Mouse (Mus musculus) lung, adult 2 months (tissue): ENCODE measurements around the gene Fzd2. TPM values are rescaled to one million over a fixed set of nuclear protein-coding genes. Genes with fewer than 3 reads are reported as not detected.
"Not testable (repeated sequence)": the region's sequence is repeated elsewhere in the genome, so short reads cannot be mapped to it uniquely, and the experiment has no call there.

Source experiments
- DNase-seq: peaks from one replicate; pipeline ENCODE4 v3.0.0; 2022
- H3K4me1 ChIP-seq: fragments of 200-500 bp; 2 replicates; pipeline ENCODE4 v1.6.1; 2011; ENCODE audit warnings: low read length; ENCODE audit not compliant: control insufficient read depth, insufficient read depth
- H3K4me3 ChIP-seq: fragments of 200-500 bp; replicated peaks from 2 replicates; pipeline ENCODE3; 2011; ENCODE audit warnings: low read depth, mild to moderate bottlenecking, control low read depth, low read length; ENCODE audit errors: extremely low read depth
- CTCF ChIP-seq: fragments of 200-500 bp; IDR thresholded peaks from 2 replicates; pipeline ENCODE4 v1.5.1; 2011; ENCODE audit warnings: mild to moderate bottlenecking, low read length, control low read depth; ENCODE audit not compliant: insufficient read depth
- POLR2A ChIP-seq: fragments of 200-500 bp; IDR thresholded peaks from 2 replicates; pipeline ENCODE4 v1.6.1; 2011; ENCODE audit warnings: low read depth, mild to moderate bottlenecking, control low read depth, low read length, borderline replicate concordance; ENCODE audit errors: extremely low read depth
- WGBS: fragments of 180-500 bp; shearing (Covaris S2); methylation state at CpG from one replicate; pipeline ENCODE4 v1.1.7; 2018; 5-methylcytosine and 5-hydroxymethylcytosine counted together
- polyA plus RNA-seq: library from polyadenylated mRNA; depleted of rRNA; stranded (reverse); fragments of >200 nt; gene quantifications from 2 replicates; pipeline ENCODE4 v1.2.3, GENCODE M21; 2012

Fzd2 gene
- polyA plus RNA-seq, 1 experiment: 45.5 TPM

GRCm38 (mm10) chr11:102603496-102603850 lies 723 bp upstream of the Fzd2 start:
- DNase-seq: peak; percentile 52
- H3K4me3 ChIP-seq: peak overlapping the region; percentile 54
- 0 out of 2 replicates have a peak, but pooled peaks cover 4% of the 10 kb centered on the region for H3K4me1 ChIP-seq
- TF ChIP-seq CTCF (no peak), POLR2A (no peak)
- 1% methylated on average over 10 of the region's 10 CpGs for WGBS

DNA sequence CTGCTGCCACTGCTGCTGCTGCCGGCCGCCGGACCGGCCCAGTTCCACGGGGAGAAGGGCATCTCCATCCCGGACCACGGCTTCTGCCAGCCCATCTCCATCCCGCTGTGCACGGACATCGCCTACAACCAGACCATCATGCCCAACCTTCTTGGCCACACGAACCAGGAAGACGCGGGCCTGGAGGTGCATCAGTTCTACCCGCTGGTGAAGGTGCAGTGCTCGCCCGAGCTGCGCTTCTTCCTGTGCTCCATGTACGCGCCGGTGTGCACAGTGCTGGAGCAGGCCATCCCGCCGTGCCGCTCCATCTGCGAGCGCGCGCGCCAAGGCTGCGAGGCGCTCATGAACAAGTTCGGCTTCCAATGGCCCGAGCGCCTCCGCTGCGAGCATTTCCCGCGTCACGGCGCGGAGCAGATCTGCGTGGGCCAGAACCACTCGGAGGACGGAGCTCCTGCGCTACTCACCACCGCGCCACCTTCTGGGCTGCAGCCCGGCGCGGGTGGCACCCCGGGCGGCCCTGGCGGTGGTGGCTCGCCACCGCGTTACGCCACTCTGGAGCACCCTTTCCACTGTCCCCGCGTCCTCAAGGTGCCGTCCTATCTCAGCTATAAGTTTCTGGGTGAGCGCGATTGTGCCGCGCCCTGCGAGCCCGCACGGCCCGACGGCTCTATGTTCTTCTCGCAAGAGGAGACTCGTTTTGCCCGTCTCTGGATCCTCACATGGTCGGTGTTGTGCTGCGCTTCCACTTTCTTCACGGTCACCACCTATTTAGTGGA lies 769 bp downstream of the Fzd2 start:
- 0 out of 2 replicates have a peak, but pooled peaks cover 4% of the 10 kb centered on the region for H3K4me1 ChIP-seq
- DNase-seq: peak; percentile 58
- TF ChIP-seq POLR2A (no peak), CTCF (no peak)
- H3K4me3 ChIP-seq: peak overlapping the region; percentile 40
- 1% methylated on average over 74 of the region's 74 CpGs for WGBS

DNA sequence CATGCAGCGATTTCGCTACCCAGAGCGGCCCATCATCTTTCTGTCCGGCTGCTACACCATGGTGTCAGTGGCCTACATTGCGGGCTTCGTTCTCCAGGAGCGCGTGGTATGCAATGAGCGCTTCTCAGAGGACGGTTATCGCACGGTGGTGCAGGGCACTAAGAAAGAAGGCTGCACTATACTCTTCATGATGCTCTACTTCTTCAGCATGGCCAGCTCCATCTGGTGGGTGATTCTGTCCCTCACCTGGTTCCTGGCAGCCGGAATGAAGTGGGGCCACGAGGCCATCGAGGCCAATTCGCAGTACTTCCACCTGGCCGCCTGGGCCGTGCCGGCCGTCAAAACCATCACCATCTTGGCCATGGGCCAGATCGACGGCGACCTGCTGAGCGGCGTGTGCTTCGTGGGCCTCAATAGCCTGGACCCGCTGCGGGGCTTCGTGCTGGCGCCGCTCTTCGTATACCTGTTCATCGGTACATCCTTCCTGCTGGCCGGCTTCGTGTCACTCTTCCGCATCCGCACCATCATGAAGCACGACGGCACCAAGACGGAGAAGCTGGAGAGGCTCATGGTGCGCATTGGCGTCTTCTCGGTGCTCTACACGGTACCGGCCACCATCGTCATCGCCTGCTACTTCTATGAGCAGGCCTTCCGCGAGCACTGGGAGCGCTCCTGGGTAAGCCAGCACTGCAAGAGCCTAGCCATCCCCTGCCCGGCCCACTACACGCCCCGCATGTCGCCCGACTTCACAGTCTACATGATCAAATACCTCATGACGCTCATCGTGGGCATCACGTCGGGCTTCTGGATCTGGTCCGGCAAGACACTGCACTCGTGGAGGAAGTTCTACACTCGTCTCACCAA lies 1.6 kb downstream of the Fzd2 start:
- TF ChIP-seq POLR2A (no peak), CTCF (no peak)
- Histone ChIP-seq H3K4me3 (peak overlapping the region; percentile 40), H3K4me1 (0 out of 2 replicates have a peak, but pooled peaks cover 4% of the 10 kb centered on the region)
- WGBS: 5% methylated on average over 62 of the region's 62 CpGs
- peak; percentile 30 for DNase-seq

DNA sequence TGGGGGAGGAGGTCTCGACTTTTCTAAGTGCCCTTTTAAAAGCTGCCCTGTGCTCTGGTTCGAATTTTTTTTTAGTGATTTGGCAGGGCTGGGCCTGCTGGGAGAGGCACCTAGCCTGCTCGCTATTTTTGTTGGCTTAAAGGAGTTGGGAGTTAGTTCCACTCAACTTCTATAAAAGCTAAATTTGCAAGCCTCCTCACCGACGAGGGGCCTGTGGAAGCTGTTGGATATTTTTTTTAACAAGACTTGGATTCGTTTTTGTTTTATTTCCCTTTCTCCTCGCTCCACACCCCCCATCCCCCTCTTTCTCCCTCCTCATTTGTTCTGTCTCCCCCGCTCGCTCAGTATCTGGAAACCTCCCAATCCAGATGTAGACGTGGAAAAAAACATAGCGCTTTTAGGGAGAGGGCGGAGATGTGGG lies 2.6 kb downstream of the Fzd2 start:
- DNase-seq: no peak
- TF ChIP-seq CTCF: no peak
- TF ChIP-seq POLR2A: no peak
- Histone ChIP-seq H3K4me1 (0 out of 2 replicates have a peak, but pooled peaks cover 4% of the 10 kb centered on the region), H3K4me3 (peak overlapping the region; percentile 2)
- 23% methylated on average over 12 of the region's 12 CpGs for WGBS

DNA sequence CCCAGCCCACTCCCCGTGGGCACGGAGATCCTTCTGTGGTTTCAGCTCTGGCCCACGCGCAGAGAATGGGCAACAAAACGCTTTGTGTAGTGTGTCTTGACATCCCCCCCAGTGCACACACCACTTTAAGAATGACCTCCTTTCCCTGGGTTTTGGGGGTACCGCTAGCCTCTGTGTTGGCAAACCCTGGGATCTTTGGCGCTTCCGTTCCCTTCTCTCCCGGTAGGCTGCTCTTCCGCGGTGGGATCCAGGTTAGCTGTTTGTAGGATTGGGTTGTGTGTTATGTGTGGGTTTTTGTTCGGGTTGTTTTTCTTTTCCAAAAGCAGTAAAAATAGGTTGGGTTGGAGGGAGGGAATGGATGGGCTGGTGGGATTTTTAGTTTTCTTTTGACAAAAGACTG lies 3.0 kb downstream of the Fzd2 start:
- not testable (repeated sequence) for DNase-seq, H3K4me1 ChIP-seq, H3K4me3 ChIP-seq
- WGBS: 23% methylated on average over 12 of the region's 12 CpGs

DNA sequence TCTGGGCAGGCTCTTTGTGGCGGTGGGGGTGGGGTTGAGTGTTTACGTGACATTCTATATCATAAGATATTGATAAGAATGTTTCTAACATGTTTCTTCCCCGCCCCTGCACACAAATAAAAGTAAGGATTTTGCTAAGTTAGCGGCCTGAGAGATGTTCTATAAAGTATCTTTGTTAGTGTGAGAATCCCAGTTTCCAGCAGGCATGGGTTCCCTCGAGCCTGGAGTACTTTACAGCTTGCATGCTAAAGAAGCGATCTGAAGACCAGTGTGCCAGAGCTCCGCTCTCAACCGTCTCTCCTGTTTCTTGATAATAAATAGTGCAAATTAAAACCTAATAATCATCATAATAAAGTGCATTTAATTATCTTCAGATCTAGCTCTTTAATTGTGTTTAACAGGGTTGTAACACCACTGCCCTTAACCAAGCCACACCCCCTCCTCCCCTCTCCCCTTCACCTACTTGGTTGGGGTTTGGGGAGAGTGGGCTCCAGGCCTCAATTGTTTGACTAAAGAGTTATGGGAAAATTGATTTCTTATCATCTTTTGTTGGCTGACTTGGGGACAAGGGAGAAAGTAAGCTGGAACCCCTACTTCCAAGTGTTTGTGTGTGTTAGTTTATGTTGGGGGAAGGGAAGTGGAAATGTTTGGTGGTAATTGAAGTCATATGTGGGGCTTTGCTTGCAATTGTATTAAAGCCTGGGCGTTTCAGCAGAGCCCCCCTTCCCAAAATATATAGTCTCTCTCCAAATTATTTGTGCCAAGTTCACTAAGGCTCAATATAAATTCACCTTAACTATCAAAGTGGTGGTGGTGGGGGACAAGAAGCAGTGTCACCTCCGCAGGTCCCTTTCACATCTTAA lies 3.7 kb downstream of the Fzd2 start:
- Histone ChIP-seq H3K4me3 (no peak overlapping the region), H3K4me1 (0 out of 2 replicates have a peak, but pooled peaks cover 4% of the 10 kb centered on the region)
- TF ChIP-seq CTCF (no peak), POLR2A (no peak)
- no peak for DNase-seq
- WGBS: 58% methylated on average over 10 of the region's 10 CpGs

GRCm38 (mm10) chr11:102608691-102609090 lies 4.5 kb downstream of the Fzd2 start:
- H3K4me1 ChIP-seq: 0 out of 2 replicates have a peak, but pooled peaks cover 4% of the 10 kb centered on the region
- H3K4me3 ChIP-seq: no peak overlapping the region
- DNase-seq: no peak
- WGBS: 45% methylated on average over 4 of the region's 4 CpGs
- TF ChIP-seq CTCF (no peak), POLR2A (no peak)

DNA sequence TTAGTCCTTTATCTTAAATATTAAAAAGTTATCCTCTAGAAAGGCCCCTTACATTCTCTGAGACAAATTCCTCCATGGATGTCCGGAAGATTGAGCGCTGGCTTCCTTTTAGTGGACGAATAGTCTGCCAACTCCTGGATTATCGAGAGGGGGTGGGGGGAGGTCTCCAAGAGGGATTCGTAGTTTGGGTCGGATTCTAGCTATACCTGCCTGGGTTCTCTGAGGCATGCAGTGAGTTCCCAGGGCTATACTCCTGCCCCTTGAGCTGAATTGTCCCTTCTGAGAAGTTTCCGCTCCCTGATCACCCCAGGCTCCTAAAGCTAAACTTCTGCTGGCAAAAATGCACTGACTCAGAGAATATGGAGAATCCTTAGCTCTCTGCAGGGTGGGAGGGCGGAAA lies 5.3 kb downstream of the Fzd2 start:
- 67% methylated on average over 8 of the region's 8 CpGs for WGBS
- TF ChIP-seq POLR2A (no peak), CTCF (no peak)
- Histone ChIP-seq H3K4me1 (0 out of 2 replicates have a peak, but pooled peaks cover 4% of the 10 kb centered on the region), H3K4me3 (no peak overlapping the region)
- DNase-seq: no peak

- no peak for TF ChIP-seq POLR2A
- no peak for TF ChIP-seq CTCF
- no peak overlapping the region for H3K4me3 ChIP-seq
- 42% methylated on average over 4 of the region's 4 CpGs for WGBS
- H3K4me1 ChIP-seq: 0 out of 2 replicates have a peak, but pooled peaks cover 4% of the 10 kb centered on the region
- DNase-seq: no peak
Measured at GRCm38 (mm10) chr11:102610260-102610659, 6.1 kb downstream of the Fzd2 start.
